Mouse (Mus musculus): Measurements from ENCODE around the gene Zfp652. TPM values are rescaled to one million over a fixed set of nuclear protein-coding genes. Genes with fewer than 3 reads are reported as not detected.
"Not testable (repeated sequence)": the region's sequence is repeated elsewhere in the genome, so short reads cannot be mapped to it uniquely, and the experiment has no call there.

The Zfp652 gene
- polyA plus RNA-seq, 1 experiment = 34.1 TPM

DNA sequence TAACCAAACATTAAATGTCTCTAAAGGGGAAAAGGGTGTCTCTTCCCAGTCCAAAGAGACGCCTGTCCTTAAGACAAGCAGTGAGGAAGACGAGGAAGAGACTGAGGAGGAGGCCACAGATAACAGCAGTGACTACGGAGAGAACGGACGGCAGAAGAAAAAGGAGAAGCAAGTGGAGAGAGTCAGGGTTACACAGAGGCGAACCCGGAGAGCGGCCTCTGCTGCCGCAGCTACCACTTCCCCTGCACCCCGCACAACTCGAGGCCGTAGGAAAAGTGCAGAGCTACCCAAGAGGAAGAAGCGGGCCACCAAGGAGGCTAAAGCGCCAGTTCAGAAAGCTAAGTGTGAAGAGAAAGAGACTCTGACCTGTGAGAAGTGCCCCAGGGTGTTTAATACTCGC is 37.1 kb downstream of the Zfp652 start:
- no peak overlapping the region for H3K27ac ChIP-seq (ENCODE audit: control insufficient read depth, insufficient read depth, low read length)
- no peak overlapping the region for H3K4me3 ChIP-seq (ENCODE audit: control insufficient read depth, insufficient read depth, low read length)
- 0 out of 2 replicates have a peak, but pooled peaks cover 2% of the 10 kb centered on the region for H3K4me1 ChIP-seq (replicated peaks; ENCODE audit: control insufficient read depth, insufficient read depth, low read length)
- no peak for DNase-seq
- WGBS = 30% methylated on average over 15 of the region's 15 CpGs
- no peak for TF ChIP-seq CTCF (IDR thresholded peaks at IDR 0.05; ENCODE audit: borderline replicate concordance, control insufficient read depth, extremely low read depth, insufficient read depth, low read length, poor library complexity)
- TF ChIP-seq POLR2A (IDR thresholded peaks at IDR 0.05; ENCODE audit: control insufficient read depth, extremely low read depth, insufficient read depth, low read length, poor library complexity) = no peak
- no peaks in the 10 kb centered on the region for H3K27me3 ChIP-seq (ENCODE audit: control insufficient read depth, insufficient read depth, low read length)
- H3K36me3 ChIP-seq (ENCODE audit: control insufficient read depth, insufficient read depth, low read length) = peaks cover 38% of the 10 kb centered on the region

DNA sequence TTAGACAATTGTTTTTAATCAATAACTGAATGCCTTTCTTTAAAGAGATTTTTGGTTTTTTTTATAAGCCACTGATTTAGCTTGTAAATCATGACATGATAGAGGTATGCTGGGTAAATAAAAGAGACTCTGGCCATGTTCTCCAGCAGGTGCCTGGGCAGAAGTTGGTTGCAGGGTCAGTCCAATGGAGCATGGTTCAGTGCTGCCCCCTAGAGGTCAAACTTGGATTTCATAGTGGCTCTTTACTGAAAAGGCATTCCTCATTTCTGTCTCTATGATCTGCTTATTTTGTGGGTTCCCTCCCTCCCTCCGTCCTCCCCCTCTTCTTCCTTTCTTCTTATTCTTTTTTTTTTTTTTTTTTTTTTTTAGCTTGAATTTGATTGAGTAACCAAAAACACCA is 38.5 kb downstream of the Zfp652 start:
- WGBS = 6% methylated on average over 1 of the region's 1 CpGs
- peaks cover 52% of the 10 kb centered on the region for H3K36me3 ChIP-seq (ENCODE audit: control insufficient read depth, insufficient read depth, low read length)
- H3K4me3 ChIP-seq (ENCODE audit: control insufficient read depth, insufficient read depth, low read length) = no peak overlapping the region
- no peak overlapping the region for H3K27ac ChIP-seq (ENCODE audit: control insufficient read depth, insufficient read depth, low read length)
- H3K27me3 ChIP-seq (ENCODE audit: control insufficient read depth, insufficient read depth, low read length) = no peaks in the 10 kb centered on the region
- DNase-seq = peak; percentile 78
- peak; percentile 33; the same call in 1 of the 2 replicates for TF ChIP-seq CTCF (IDR thresholded peaks at IDR 0.05; ENCODE audit: borderline replicate concordance, control insufficient read depth, extremely low read depth, insufficient read depth, low read length, poor library complexity)
- TF ChIP-seq POLR2A (IDR thresholded peaks at IDR 0.05; ENCODE audit: control insufficient read depth, extremely low read depth, insufficient read depth, low read length, poor library complexity) = no peak
- H3K4me1 ChIP-seq (replicated peaks; ENCODE audit: control insufficient read depth, insufficient read depth, low read length) = 0 out of 2 replicates have a peak, but pooled peaks cover 2% of the 10 kb centered on the region

DNA sequence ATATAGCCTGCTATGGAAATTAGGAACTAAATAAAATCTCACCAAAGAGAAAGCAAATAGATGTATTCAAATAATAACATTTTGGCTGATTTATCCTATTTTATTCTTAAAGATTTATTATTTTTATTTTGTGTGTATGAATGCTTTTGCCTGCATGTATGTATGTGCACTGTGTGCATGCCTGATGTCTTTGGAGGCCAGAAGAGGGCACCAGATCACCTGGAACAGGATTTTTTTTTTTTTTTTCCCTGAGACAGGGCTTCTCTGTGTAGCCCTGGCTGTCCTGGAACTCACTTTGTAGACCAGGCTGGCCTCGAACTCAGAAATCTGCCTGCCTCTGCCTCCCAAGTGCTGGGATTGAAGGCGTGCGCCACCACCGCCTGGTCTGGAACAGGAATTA is 42.7 kb downstream of the Zfp652 start:
- peaks cover 46% of the 10 kb centered on the region for H3K36me3 ChIP-seq (ENCODE audit: control insufficient read depth, insufficient read depth, low read length)

DNA sequence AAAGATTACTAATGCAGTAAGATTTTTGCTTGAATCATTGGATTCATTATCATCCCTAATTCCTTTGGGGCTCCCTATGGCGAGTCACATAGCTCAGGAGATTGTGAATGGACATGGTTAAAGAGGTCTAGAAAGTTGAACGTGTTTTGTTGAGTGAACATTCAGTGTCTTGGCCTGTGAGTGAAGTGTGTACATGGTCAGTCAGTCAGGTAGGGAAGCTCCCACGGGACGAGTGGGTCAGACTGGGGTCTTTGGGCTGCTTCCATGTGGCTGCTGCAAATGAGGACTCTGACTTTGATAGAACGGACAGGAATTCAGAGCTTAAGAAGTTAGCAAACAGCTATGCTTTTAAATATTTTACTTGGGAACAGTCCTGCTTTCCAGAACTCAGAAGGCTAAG is 48.0 kb downstream of the Zfp652 start:
- H3K4me3 ChIP-seq (ENCODE audit: control insufficient read depth, insufficient read depth, low read length) = no peak overlapping the region
- 98% methylated on average over 5 of the region's 5 CpGs for WGBS
- peaks cover 20% of the 10 kb centered on the region; the same call in 1 of the 2 replicates for H3K36me3 ChIP-seq (ENCODE audit: control insufficient read depth, insufficient read depth, low read length)
- no peaks in the 10 kb centered on the region for H3K27me3 ChIP-seq (ENCODE audit: control insufficient read depth, insufficient read depth, low read length)
- DNase-seq = no peak
- TF ChIP-seq POLR2A (IDR thresholded peaks at IDR 0.05; ENCODE audit: control insufficient read depth, extremely low read depth, insufficient read depth, low read length, poor library complexity) (no peak), CTCF (IDR thresholded peaks at IDR 0.05; ENCODE audit: borderline replicate concordance, control insufficient read depth, extremely low read depth, insufficient read depth, low read length, poor library complexity) (no peak)
- no peak overlapping the region for H3K27ac ChIP-seq (ENCODE audit: control insufficient read depth, insufficient read depth, low read length)
- H3K4me1 ChIP-seq (replicated peaks; ENCODE audit: control insufficient read depth, insufficient read depth, low read length) = no peaks in the 10 kb centered on the region

More for the DNA sequence above, 42.7 kb downstream of the Zfp652 start:
- not testable (repeated sequence) for H3K27ac ChIP-seq (ENCODE audit: control insufficient read depth, insufficient read depth, low read length); H3K27me3 ChIP-seq (ENCODE audit: control insufficient read depth, insufficient read depth, low read length); H3K4me1 ChIP-seq (replicated peaks; ENCODE audit: control insufficient read depth, insufficient read depth, low read length); H3K4me3 ChIP-seq (ENCODE audit: control insufficient read depth, insufficient read depth, low read length); DNase-seq
- 98% methylated on average over 4 of the region's 4 CpGs for WGBS

DNA sequence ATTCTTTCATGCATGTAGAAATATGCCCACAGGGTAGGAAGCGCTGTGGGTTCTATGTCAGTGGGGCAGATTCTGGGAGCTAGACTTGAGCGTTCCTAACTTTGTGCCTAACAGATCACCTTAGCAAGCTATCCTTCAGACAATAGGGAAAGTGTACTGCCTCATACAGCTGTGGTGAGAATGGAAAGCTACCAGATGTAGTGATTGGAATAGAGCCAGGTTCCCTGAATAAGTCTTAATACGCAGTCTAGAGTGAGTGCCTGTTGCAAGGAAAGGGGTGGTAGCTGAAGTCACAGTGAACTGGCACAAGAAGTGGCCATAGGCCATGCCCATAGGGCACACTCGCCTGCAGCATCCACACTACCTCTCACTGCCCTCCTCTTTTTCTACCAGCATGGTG is 50.5 kb downstream of the Zfp652 start:
- DNase-seq = no peak
- peaks cover 10% of the 10 kb centered on the region; the same call in 1 of the 2 replicates for H3K36me3 ChIP-seq (ENCODE audit: control insufficient read depth, insufficient read depth, low read length)
- no peaks in the 10 kb centered on the region for H3K27me3 ChIP-seq (ENCODE audit: control insufficient read depth, insufficient read depth, low read length)
- 97% methylated on average over 4 of the region's 4 CpGs for WGBS
- no peak overlapping the region for H3K27ac ChIP-seq (ENCODE audit: control insufficient read depth, insufficient read depth, low read length)
- H3K4me1 ChIP-seq (replicated peaks; ENCODE audit: control insufficient read depth, insufficient read depth, low read length) = no peaks in the 10 kb centered on the region
- TF ChIP-seq POLR2A (IDR thresholded peaks at IDR 0.05; ENCODE audit: control insufficient read depth, extremely low read depth, insufficient read depth, low read length, poor library complexity) (no peak), CTCF (IDR thresholded peaks at IDR 0.05; ENCODE audit: borderline replicate concordance, control insufficient read depth, extremely low read depth, insufficient read depth, low read length, poor library complexity) (no peak)
- no peak overlapping the region for H3K4me3 ChIP-seq (ENCODE audit: control insufficient read depth, insufficient read depth, low read length)

DNA sequence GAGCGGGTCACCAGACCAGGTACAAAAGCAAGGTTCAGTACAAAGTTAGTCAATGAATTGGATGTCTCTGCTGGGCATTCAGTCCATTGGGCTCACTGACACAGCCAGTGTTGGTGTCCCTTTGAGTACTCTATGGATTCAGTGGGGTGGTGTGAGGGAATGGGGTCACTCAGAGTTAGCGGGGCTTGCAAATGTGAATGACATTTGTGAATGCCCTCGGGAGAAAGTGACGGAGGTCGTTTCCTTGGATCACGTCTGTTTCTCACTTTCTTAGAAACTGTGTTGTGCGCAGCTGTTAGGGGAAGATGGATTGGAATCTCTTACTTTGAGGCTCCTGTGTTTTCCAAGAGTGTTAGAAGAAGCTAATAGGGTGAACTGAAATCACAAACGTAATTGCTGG is 52.3 kb downstream of the Zfp652 start:
- Histone ChIP-seq H3K27ac (ENCODE audit: control insufficient read depth, insufficient read depth, low read length) (no peak overlapping the region), H3K4me1 (replicated peaks; ENCODE audit: control insufficient read depth, insufficient read depth, low read length) (no peaks in the 10 kb centered on the region), H3K36me3 (ENCODE audit: control insufficient read depth, insufficient read depth, low read length) (peaks cover 22% of the 10 kb centered on the region), H3K4me3 (ENCODE audit: control insufficient read depth, insufficient read depth, low read length) (no peak overlapping the region), H3K27me3 (ENCODE audit: control insufficient read depth, insufficient read depth, low read length) (no peaks in the 10 kb centered on the region)
- TF ChIP-seq POLR2A (IDR thresholded peaks at IDR 0.05; ENCODE audit: control insufficient read depth, extremely low read depth, insufficient read depth, low read length, poor library complexity) = no peak
- no peak for TF ChIP-seq CTCF (IDR thresholded peaks at IDR 0.05; ENCODE audit: borderline replicate concordance, control insufficient read depth, extremely low read depth, insufficient read depth, low read length, poor library complexity)
- 97% methylated on average over 8 of the region's 8 CpGs for WGBS
- DNase-seq = no peak

DNA sequence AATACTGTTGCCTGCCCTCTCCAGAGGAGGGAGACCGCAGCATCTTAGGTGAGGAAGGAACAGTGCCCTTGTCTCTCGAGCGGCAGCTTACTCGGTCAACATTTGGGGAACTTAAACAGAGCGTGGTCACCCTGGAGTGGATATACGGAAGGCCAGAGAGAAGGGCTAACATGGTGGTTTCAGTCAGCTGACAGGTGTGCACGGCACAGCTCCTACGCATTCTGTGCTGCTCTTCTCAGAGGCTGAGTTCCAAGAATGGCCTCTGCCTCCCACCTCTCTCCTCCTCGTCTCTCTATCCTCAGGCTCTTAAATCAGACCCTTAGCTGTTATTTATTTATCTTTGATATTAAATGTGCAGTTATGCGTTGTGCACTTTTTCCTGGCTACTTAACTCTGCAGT is 52.9 kb downstream of the Zfp652 start:
- DNase-seq = no peak
- H3K36me3 ChIP-seq (ENCODE audit: control insufficient read depth, insufficient read depth, low read length) = peaks cover 26% of the 10 kb centered on the region
- no peaks in the 10 kb centered on the region for H3K27me3 ChIP-seq (ENCODE audit: control insufficient read depth, insufficient read depth, low read length)
- WGBS = 90% methylated on average over 10 of the region's 10 CpGs
- H3K4me1 ChIP-seq (replicated peaks; ENCODE audit: control insufficient read depth, insufficient read depth, low read length) = no peaks in the 10 kb centered on the region
- TF ChIP-seq CTCF (IDR thresholded peaks at IDR 0.05; ENCODE audit: borderline replicate concordance, control insufficient read depth, extremely low read depth, insufficient read depth, low read length, poor library complexity) = no peak
- no peak for TF ChIP-seq POLR2A (IDR thresholded peaks at IDR 0.05; ENCODE audit: control insufficient read depth, extremely low read depth, insufficient read depth, low read length, poor library complexity)
- no peak overlapping the region for H3K27ac ChIP-seq (ENCODE audit: control insufficient read depth, insufficient read depth, low read length)
- H3K4me3 ChIP-seq (ENCODE audit: control insufficient read depth, insufficient read depth, low read length) = no peak overlapping the region

Measured in thymus, adult 2 months (tissue).